8 mouse cellular contexts compared by ENCODE assay signal in the genomic region with DNA sequence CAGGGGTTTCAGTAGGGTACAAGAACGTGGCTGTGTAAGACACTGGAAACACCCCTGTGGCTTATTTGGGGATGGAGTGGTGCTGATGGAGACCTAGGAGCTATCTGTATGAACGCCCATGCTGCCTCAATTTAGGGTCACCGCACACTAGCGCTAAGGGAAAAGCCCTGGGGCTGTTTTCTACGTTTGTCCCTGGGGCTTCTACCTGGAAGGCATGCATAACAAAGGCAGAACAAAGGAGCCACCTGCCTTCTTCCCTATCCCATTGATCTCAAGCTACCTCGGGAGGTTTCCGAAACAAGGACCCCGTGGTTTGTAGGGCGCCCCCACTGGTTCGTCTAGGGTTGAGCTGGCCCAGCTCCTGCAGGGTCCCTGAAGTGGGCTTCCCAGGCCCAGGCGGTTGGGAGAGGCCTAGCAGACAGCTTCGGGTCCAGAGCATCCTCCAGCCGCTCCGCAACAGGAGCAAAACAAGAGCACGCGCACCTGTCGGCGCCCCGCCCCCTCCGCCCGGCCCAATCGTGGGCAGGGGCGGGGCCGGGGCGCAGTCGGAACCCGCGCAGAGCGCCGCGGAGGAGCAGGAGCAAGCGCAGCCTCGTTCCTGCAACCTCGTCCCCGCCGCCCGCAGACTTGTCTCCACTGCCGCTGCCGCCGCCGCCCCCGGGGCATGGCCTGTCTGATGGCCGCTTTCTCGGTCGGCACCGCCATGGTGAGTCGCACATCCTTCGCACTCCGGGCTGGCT. TPM values are rescaled to one million over a fixed set of nuclear protein-coding genes. Genes with fewer than 3 reads are reported as not detected.
A peak's percentile ranks its signal among the peaks of the same experiment; 100 is the strongest.
DNase-seq lines count a peak whose midpoint lies in the region; ATAC-seq and TF ChIP-seq lines count a peak whose summit lies in the region.

A gene (plus strand): TSS at position 525 of the 740 bp plus-strand sequence.

- peaks cover 8% of the 10 kb centered on the region for H3K9me3 ChIP-seq in heart, embryonic 12.5 days (replicated peaks)
- no peaks in the 10 kb centered on the region for H3K9me3 ChIP-seq in liver, embryonic 14.5 days (ENCODE audit: control insufficient read depth, low read length)

- H3K9ac ChIP-seq in heart, embryonic 12.5 days = peak within 1 kb of the TSS; percentile 68
- no peak within 1 kb of the TSS for H3K9ac ChIP-seq in liver, embryonic 14.5 days (replicated peaks)

- peak within 1 kb of the TSS; percentile 98 for H3K27ac ChIP-seq in cortical plate, adult 2 months (ENCODE audit: insufficient read depth, low read length)
- H3K27ac ChIP-seq in heart, embryonic 12.5 days (ENCODE audit: poor library complexity, severe bottlenecking) = no peak within 1 kb of the TSS
- H3K27ac ChIP-seq in liver, embryonic 14.5 days = no peak within 1 kb of the TSS
- H3K27ac ChIP-seq in testis, adult 2 months (ENCODE audit: control insufficient read depth, insufficient read depth, low read depth, low read length) = no peak within 1 kb of the TSS; the same call in 1 of the 2 replicates

- ATAC-seq in heart, embryonic 12.5 days (ENCODE audit: insufficient number of reproducible peaks, low FRiP score) = peak; percentile 67
- peak; percentile 59 for ATAC-seq in liver, embryonic 14.5 days (ENCODE audit: insufficient read depth)

- no peaks in the 10 kb centered on the region for H3K36me3 ChIP-seq in heart, embryonic 12.5 days
- H3K36me3 ChIP-seq in liver, embryonic 14.5 days (replicated peaks; ENCODE audit: control insufficient read depth, insufficient read depth, low read depth) = no peaks in the 10 kb centered on the region
- no peaks in the 10 kb centered on the region for H3K36me3 ChIP-seq in testis, adult 2 months (ENCODE audit: control insufficient read depth, insufficient read depth, low read length)

- H3K4me1 ChIP-seq in cortical plate, adult 2 months (ENCODE audit: control insufficient read depth, insufficient read depth, low read length) = peaks cover 15% of the 10 kb centered on the region
- H3K4me1 ChIP-seq in heart, embryonic 12.5 days (replicated peaks) = peaks cover 35% of the 10 kb centered on the region
- H3K4me1 ChIP-seq in liver, embryonic 14.5 days (replicated peaks; ENCODE audit: control insufficient read depth in 2 of 2, insufficient read depth in 2 of 2, low read length in 1 of 2) = peaks cover 7 to 27% of the 10 kb centered on the region in 2 experiments
- H3K4me1 ChIP-seq in testis, adult 2 months (ENCODE audit: control insufficient read depth, insufficient read depth, low read length) = peaks cover 20% of the 10 kb centered on the region

- H3K4me2 ChIP-seq in heart, embryonic 12.5 days = peak within 1 kb of the TSS; percentile 97
- H3K4me2 ChIP-seq in liver, embryonic 14.5 days (ENCODE audit: low read depth) = peak within 1 kb of the TSS; percentile 69

- TF ChIP-seq CTCF in cortical plate, adult 2 months (IDR thresholded peaks at IDR 0.05; ENCODE audit: extremely low read depth, insufficient read depth, low read length) = 0 out of 2 replicates have a peak, but pooled peaks have one; percentile 21
- TF ChIP-seq CTCF in liver, embryonic 14.5 days (IDR thresholded peaks at IDR 0.05; ENCODE audit: low read depth) = peak; percentile 26
- no peak for TF ChIP-seq CTCF in testis, adult 2 months (IDR thresholded peaks at IDR 0.05; ENCODE audit: control insufficient read depth, insufficient read depth, insufficient replicate concordance, low read depth, low read length)

- no peak for TF ChIP-seq EP300 in liver, embryonic 14.5 days (IDR thresholded peaks at IDR 0.05; ENCODE audit: low read depth)

- peak within 1 kb of the TSS; percentile 98 for H3K4me3 ChIP-seq in cortical plate, adult 2 months (ENCODE audit: insufficient read depth, low read length)
- peak within 1 kb of the TSS; percentile 63 for H3K4me3 ChIP-seq in heart, embryonic 12.5 days
- H3K4me3 ChIP-seq in liver, embryonic 14.5 days (ENCODE audit: insufficient read depth in 1 of 2, low read depth in 2 of 2, low read length in 2 of 2) = peak within 1 kb of the TSS; percentile 47 to 48
- H3K4me3 ChIP-seq in testis, adult 2 months (ENCODE audit: control insufficient read depth, low read depth, low read length) = peak within 1 kb of the TSS; percentile 51

- TF ChIP-seq POLR2A in cortical plate, adult 2 months (IDR thresholded peaks at IDR 0.05; ENCODE audit: extremely low read depth, insufficient read depth, low read length) = peak; percentile 73
- TF ChIP-seq POLR2A in testis, adult 2 months (IDR thresholded peaks at IDR 0.05; ENCODE audit: control insufficient read depth, low read depth, low read length) = no peak

- H3K27me3 ChIP-seq in heart, embryonic 12.5 days (replicated peaks) = peaks cover 25% of the 10 kb centered on the region
- peaks cover 34% of the 10 kb centered on the region for H3K27me3 ChIP-seq in liver, embryonic 14.5 days (ENCODE audit: control insufficient read depth, insufficient read depth, low read length)
- H3K27me3 ChIP-seq in testis, adult 2 months (ENCODE audit: control insufficient read depth, insufficient read depth, low read length) = no peaks in the 10 kb centered on the region

- WGBS in heart, embryonic 12.5 days = 3% methylated on average over 49 of the region's 49 CpGs
- WGBS in liver, embryonic 14.5 days (ENCODE audit: insufficient replicate concordance) = 4% methylated on average over 49 of the region's 49 CpGs

- DNase-seq in A20 (ENCODE audit: low read depth, low spot score) (peak; percentile 87), ZHBTc4 (ENCODE audit: low read depth, low spot score) (peak; percentile 90)
- peak; percentile 66 to 76 for DNase-seq in kidney, postnatal 25 days
- DNase-seq in liver, embryonic 14.5 days (ENCODE audit: low read depth in 3 of 3, low spot score in 3 of 3) = no peak
- DNase-seq in neural tube, embryonic 10.5 days (ENCODE audit: extremely low spot score, low spot score) = peak; percentile 67

RNA-seq across cellular contexts. Expression of the gene that starts here (rescaled TPM):
- 27.8 and 29.8 TPM in 2 replicates for polyA plus RNA-seq in cortical plate, adult 2 months (2012; rRNA removed)
- 5.5 and 6.6 TPM in 2 replicates for polyA plus RNA-seq in heart, embryonic 12.5 days (2016; fragmentation: Nextera tagmentation; extraction: Ambion mirVana)
- 1.6 and 2.3 TPM in 2 replicates for polyA plus RNA-seq in liver, embryonic 14.5 days (2012; rRNA removed)
- 6.1 and 6.4 TPM in 2 replicates for polyA plus RNA-seq in liver, embryonic 14.5 days (2014; fragmentation: Nextera tagmentation; extraction: Ambion mirVana)
- 0.65 and 1.3 TPM in 2 replicates for polyA plus RNA-seq in testis, adult 2 months (2012; rRNA removed)

Comparison
In these comparisons a context has a peak if more than half of its experiments do, and no peak if none do; other contexts are left out.
1. DNase-seq: peak in A20 (single experiment), ZHBTc4 (single experiment), kidney, postnatal 25 days (2 of 2) and neural tube, embryonic 10.5 days (single experiment); none in liver, embryonic 14.5 days (0 of 3).
2. H3K4me3 ChIP-seq: peak in every context shown above with its lines; median percentile 98 in cortical plate, adult 2 months; 63 in heart, embryonic 12.5 days; 51 in testis, adult 2 months; 48 in liver, embryonic 14.5 days.